Mouse (Mus musculus): ENCODE data around the gene Hist2h2be. TPM values are rescaled to one million over a fixed set of nuclear protein-coding genes. Genes with fewer than 3 reads are reported as not detected.
"Not testable (repeated sequence)": the region's sequence is repeated elsewhere in the genome, so short reads cannot be mapped to it uniquely, and the experiment has no call there.

Gene Hist2h2be
- total RNA-seq, 1 experiment from 2014 or later, result 2.5 TPM

DNA sequence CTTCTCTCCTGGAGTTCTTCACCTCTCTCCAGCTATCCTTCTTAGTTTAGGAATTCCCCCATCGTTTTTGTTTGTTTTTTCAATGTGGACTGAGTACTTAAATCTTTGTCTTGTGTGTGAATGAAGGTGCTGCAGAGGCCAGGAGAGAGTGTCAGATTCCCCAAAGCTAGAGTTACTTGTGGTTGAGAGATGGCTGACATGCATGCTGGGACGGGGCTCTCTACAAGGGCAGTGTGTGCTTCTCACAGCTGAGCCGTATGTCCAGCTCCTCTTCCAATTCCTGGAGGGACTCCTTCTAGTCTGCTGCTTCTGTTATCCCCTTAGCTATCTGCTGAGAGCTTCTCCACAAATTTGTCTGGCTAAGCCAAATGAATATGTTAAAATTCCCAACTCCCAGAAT, 14.9 kb downstream of the Hist2h2be start:
- no peak for ATAC-seq (replicated peaks; ENCODE audit: insufficient number of reproducible peaks, low FRiP score, low TSS enrichment, poor library complexity, severe bottlenecking)

DNA sequence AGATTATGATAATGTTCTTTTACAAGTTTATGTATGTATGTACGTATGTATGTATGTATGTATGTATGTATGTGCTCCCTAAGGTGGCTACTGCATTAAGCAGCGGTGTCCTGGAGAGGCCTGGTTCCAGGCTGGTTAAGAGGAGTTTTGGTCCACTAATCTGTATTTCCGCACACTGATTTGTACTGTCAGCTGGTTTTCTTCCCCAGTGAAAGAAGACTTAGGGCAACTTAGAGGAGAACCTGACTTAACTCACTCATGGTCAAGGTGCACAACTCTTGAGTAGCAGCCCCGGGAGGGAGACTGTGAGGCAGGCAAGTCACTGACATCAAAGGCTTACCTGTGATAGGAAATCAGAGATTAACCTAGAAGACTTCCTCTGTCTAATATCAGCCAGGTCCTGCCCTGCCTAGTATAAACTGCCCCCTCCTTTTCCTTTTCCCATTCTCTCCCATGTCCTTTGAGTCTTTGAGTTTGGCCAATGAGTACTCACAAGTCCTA, 16.0 kb downstream of the Hist2h2be start:
- ATAC-seq (replicated peaks; ENCODE audit: insufficient number of reproducible peaks, low FRiP score, low TSS enrichment, poor library complexity, severe bottlenecking), result no peak

DNA sequence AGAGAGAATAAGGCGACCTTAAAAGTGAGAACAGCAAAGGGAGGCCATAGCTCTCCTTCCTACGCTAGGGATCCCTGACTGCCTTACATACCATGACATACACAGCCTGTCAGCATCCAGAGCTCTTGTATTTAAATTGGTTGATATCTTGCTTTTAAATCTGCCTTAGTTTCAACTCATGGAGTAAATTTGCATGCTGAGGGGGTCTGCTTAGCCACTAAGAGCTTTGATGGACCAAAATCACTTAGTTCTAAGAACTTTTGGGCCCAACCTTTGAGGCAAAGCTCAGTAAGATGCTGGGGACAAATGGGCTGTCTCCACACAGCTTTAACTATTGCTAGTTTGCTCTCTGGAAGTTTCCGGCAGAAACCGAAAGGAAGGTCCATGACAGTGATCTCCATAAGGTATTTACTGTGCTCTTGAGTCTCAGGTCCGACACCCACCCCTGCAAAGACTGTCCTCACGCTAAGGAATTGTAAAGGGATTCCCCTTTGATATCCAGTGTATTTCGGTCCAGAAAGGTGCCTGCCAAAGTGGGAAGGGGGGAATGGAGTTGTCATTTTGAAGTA, 16.5 kb downstream of the Hist2h2be start:
- ATAC-seq (replicated peaks; ENCODE audit: insufficient number of reproducible peaks, low FRiP score, low TSS enrichment, poor library complexity, severe bottlenecking), result no peak

DNA sequence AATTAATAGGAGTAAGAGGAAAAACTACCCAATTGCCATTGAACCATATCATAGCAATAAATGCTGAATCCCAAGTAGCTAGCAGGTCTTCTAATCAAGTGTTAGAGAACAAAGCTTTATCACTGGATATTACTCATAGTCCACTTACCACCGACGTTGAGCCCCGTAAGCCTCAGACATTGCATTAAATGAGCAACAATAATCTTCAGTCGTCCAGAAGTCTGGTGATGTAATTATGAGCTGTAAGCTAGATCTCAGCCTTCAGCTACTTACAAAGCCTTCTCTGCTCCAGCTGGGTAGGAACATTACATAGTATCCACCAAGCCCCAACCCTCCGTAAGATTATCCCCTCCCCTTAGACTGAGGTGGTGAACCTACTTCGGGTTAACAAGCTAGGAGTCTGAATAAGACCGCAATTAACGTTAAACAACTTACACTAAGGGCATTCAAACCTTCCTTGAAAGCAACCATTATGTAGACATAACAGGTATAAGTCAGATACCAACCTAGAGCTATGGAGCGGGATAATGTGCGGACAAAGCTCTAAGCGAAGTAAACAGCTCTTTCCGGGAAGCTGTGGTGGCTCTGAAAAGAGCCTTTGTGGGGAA, 17.1 kb downstream of the Hist2h2be start:
- ATAC-seq (replicated peaks; ENCODE audit: insufficient number of reproducible peaks, low FRiP score, low TSS enrichment, poor library complexity, severe bottlenecking), result no peak

DNA sequence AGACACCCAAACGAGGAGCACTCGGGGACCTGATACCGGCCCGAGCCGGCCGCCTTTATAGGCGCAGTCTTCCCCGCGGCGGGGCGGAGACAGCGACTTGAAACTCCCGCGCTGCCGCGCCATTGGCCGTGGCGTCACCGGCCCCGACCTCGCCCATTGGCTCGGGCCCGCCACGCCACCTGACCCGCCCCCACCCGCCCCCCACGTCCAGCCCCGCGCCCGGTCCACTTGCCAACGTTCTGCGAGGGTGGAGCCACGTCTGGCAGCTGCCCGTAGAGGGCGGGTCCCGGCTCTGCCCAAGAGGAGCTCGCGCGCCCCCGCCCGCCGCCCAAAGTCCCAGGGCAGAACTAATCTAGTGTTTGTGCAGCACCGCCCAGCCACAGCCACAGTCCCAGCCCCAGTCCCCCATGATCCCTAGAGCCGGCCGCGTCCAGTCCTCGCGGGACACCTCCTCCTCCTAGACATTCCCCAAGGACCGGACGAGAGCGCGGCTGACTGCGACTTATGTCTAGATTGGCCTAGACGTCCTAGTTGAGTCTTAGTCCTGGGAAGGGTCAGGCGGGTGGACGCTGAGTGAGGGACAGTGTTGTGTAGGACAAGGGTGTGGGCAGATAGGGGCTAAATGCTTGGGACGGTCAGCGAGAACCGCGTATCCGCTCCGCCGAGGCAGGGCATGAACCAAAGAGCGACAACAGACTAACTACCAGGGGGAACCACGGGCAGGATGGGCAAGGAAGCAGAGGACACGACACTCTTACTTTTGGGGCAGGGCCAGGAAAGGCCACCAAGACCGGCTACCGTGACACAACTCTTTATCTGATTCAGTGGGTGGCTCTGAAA, 18.3 kb downstream of the Hist2h2be start, which contains the start of gene Hist2h3c2:
Hist2h3c2 (minus strand) TSS at position 174 of the 840 bp plus-strand sequence.
- ATAC-seq (replicated peaks; ENCODE audit: insufficient number of reproducible peaks, low FRiP score, low TSS enrichment, poor library complexity, severe bottlenecking), result peak; percentile 80

DNA sequence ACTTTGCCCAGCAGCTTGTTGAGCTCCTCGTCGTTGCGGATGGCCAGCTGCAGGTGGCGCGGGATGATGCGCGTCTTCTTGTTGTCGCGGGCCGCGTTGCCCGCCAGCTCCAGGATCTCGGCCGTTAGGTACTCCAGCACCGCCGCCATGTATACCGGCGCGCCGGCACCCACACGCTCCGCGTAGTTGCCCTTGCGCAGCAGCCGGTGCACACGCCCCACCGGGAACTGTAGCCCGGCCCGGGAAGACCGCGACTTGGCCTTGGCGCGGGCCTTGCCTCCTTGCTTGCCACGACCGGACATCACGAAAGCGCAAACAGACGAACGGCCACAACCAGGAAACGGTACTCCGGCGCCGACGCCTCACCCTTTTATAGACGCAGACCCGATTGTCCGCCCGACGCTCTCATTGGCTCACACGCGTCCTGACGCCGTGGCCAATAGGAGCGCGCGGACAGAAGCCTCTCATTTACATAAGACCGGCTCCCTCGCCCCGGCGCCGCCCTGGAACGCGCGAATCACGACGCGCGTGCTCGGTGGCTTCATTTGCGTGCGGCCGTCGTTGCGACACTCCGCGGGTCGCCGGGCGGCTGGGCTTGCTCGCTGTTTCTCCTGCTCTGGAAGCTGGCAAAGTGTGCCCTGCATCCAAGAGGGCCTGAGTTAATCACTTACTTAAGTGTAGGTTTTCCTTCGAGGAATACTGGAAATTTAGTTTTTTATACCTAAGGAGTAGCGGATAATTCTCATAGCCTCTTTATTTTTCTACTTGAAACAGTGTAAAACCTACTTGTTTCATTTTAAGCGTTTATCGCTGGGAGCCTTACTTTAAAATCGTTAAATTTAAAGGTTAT, 19.3 kb downstream of the Hist2h2be start, which contains the start of gene Hist2h2aa2:
Hist2h2aa2 (minus strand) TSS at position 328 of the 850 bp plus-strand sequence.
- peak; percentile 81 for ATAC-seq (replicated peaks; ENCODE audit: insufficient number of reproducible peaks, low FRiP score, low TSS enrichment, poor library complexity, severe bottlenecking)

DNA sequence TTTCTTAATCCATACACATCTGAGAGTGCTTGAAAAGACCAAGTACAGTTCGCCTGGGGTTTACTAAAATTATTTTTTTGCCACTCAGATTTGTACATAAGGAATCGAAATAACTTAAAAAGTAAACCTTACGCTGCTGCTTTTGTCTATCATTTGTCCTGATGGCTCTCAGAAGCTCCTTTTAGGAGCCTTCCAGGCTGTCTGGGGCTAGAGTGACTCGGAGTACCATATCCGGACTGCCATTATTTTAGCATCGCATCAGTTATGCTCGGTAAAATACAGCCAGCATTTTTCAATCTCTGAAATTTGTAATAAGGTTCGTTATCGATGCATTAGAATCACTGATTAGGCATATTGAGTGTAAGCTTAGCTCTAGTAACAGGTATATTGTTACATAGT, 19.9 kb downstream of the Hist2h2be start:
- ATAC-seq (replicated peaks; ENCODE audit: insufficient number of reproducible peaks, low FRiP score, low TSS enrichment, poor library complexity, severe bottlenecking), result no peak

DNA sequence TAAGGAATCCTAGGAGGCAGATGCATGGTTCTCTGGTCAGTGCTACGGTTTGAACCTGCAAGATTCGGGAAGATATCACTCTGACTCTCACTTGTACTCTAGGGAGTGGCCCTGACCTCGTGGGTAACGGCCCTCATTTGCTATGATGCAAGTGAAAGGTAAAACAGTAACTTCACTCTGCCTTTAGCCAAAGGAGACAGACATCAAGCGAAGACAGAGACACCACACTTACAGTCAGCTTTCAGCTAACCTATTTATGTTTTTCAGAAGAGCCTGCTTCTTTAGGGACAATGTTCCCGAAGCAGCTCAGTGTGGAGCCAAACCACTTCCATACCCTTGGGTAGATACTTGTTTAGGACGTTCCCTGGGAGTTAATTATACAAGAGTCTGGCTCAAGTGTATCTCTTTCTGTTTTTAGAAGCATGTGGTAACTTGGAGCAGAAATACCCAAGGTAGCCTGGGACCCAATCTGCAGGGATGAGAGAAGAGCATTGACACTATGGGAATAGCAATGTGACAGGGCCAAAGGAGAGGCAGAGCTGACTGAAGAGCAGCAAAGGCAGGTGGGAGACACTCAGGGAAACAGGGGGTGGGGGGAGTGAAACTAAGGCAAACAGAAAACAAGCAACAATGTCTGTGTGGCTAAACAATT, 23.1 kb downstream of the Hist2h2be start:
- no peak for ATAC-seq (replicated peaks; ENCODE audit: insufficient number of reproducible peaks, low FRiP score, low TSS enrichment, poor library complexity, severe bottlenecking)

DNA sequence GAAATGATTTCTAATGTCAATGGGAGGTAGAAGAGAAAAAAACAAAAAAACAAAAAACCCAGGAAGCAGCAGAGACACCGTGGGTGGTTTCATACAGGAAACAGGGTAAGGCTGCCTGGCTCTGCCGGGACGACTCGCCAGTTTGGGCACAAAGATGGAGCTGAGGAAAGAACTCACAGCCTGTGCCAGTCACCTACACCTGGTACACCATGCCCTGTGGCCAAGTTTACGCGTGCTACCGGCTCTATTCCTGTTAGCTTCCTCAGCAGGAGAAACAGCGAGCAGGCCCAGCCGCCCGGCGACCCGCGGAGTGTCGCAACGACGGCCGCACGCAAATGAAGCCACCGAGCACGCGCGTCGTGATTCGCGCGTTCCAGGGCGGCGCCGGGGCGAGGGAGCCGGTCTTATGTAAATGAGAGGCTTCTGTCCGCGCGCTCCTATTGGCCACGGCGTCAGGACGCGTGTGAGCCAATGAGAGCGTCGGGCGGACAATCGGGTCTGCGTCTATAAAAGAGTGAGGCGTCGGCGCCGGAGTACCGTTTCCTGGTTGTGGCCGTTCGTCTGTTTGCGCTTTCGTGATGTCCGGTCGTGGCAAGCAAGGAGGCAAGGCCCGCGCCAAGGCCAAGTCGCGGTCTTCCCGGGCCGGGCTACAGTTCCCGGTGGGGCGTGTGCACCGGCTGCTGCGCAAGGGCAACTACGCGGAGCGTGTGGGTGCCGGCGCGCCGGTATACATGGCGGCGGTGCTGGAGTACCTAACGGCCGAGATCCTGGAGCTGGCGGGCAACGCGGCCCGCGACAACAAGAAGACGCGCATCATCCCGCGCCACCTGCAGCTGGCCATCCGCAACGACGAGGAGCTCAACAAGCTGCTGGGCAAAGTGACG, 24.3 kb downstream of the Hist2h2be start, which contains the start of gene Hist2h2aa1:
Hist2h2aa1 (plus strand) TSS at position 495 of the 884 bp plus-strand sequence.
- peak; percentile 85 for ATAC-seq (replicated peaks; ENCODE audit: insufficient number of reproducible peaks, low FRiP score, low TSS enrichment, poor library complexity, severe bottlenecking)

DNA sequence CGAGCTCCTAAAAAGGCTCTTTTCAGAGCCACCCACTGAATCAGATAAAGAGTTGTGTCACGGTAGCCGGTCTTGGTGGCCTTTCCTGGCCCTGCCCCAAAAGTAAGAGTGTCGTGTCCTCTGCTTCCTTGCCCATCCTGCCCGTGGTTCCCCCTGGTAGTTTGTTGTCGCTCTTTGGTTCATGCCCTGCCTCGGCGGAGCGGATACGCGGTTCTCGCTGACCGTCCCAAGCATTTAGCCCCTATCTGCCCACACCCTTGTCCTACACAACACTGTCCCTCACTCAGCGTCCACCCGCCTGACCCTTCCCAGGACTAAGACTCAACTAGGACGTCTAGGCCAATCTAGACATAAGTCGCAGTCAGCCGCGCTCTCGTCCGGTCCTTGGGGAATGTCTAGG, 25.1 kb downstream of the Hist2h2be start:
- ATAC-seq (replicated peaks; ENCODE audit: insufficient number of reproducible peaks, low FRiP score, low TSS enrichment, poor library complexity, severe bottlenecking), result not testable (repeated sequence)

DNA sequence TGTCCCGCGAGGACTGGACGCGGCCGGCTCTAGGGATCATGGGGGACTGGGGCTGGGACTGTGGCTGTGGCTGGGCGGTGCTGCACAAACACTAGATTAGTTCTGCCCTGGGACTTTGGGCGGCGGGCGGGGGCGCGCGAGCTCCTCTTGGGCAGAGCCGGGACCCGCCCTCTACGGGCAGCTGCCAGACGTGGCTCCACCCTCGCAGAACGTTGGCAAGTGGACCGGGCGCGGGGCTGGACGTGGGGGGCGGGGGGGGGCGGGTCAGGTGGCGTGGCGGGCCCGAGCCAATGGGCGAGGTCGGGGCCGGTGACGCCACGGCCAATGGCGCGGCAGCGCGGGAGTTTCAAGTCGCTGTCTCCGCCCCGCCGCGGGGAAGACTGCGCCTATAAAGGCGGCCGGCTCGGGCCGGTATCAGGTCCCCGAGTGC, 25.5 kb downstream of the Hist2h2be start, which contains the start of gene Hist2h3c1:
Hist2h3c1 (plus strand) TSS at position 259 of the 430 bp plus-strand sequence.
- peak; percentile 81 for ATAC-seq (replicated peaks; ENCODE audit: insufficient number of reproducible peaks, low FRiP score, low TSS enrichment, poor library complexity, severe bottlenecking)

DNA sequence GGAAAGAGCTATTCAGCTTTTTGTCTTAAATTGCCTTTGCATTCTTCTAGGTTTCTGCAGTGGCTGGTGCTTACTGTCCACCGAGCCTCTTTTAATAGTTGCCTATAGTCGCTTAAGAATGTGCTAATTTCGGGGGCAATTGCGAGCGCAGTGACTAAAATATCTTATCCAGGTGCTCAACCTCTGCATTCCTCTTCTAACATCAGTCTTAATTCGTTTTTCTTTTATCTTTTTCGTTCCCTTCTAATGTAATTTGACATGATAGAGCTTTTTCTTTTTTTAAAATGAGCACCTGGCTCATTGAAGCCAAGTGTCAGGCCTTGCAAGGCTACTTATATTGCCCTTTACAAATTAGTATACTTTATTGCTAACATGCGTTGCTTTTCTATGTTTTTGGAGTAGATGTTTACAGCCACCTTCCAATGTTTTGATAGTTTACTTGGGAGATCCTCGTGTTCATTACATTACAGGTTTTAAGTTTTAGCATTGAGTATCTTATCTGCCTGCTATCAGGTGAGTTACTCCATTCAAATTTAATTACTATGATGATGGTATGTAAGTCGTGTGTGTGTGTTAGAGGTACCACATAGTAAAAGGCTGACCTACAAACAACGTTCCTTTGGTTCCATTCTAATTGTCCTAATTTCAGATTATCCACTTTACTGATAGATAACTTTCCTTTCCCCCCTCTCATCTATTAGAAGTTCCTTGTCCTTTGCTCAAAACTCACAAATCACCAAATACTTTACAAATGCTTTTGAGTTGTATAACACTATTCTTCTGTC, 26.6 kb downstream of the Hist2h2be start:
- ATAC-seq (replicated peaks; ENCODE audit: insufficient number of reproducible peaks, low FRiP score, low TSS enrichment, poor library complexity, severe bottlenecking), result no peak

DNA sequence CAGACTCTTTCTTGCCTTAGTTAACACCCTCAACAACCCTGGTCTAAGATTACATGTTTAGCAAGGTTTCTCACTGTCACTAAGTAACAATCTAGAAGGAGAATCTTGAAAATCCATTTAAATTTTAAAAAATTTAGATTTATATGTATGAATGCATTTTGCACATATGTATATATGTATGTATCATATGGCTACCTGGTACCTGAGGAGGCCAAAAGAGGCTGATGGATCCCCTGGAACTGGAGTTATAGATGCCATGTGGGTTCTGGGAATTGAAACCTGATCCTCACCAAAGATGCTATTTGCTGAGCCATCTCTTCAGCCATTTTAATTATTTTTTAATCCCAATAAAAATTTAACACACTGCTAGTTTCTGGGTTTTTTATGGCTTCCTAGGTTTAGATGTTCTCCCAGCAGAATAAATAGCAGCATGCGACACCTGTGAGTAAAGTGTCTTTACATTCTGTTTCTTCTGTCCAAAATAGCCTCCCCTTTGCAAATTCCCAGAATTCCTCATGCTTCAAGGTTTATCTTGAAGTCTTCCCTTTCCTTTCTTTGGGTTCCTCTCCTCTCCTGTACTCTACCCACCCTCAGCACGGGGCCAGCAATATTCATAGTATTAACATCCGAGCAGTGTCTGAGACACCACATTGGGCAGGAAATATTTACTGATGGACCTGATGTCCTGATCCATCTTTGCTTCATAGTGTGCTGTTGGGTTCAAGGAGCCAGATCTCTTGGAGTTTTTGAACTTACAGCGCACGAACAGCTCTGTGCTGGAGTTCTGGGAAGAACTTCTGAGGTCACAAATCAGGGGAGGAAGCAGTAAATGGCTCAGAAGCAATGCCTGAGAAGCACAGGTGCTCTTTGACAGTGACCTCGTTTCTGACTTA, 27.5 kb downstream of the Hist2h2be start:
- ATAC-seq (replicated peaks; ENCODE audit: insufficient number of reproducible peaks, low FRiP score, low TSS enrichment, poor library complexity, severe bottlenecking), result no peak

DNA sequence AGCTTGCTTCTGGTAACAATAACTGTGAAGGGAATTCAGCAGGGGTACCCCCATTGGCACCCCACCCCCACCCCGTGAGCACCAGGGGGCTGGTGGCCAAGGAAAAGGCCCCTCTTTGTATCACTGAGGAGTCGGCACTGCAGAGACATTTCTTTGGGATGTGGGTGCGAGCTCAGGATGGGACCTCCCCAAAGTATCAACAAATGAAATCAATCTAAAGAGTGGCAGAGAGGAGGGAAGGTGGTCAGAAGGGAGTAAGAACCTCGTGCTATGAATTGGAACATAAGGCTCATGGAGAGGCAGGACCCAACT, 28.1 kb downstream of the Hist2h2be start:
- ATAC-seq (replicated peaks; ENCODE audit: insufficient number of reproducible peaks, low FRiP score, low TSS enrichment, poor library complexity, severe bottlenecking), result no peak

DNA sequence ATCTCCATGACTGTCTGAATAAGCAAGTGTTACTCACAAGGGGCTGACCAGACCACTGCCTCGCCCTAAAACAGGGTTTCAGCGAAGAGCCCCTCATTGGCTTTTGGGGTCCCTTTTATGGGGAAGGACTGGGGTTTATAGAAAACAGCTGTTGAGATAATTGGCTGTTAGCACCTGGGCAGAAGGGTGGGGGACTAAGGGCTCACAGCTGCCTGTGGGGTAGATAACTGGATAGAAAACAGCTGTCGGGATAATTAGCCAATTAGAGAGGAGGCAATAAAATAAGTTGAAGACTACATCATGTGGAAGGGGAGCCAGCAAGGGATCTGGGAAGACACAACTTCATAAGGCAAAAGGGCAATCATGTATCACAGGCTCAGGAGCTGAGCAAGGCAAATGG, 30.0 kb downstream of the Hist2h2be start:
- no peak for ATAC-seq (replicated peaks; ENCODE audit: insufficient number of reproducible peaks, low FRiP score, low TSS enrichment, poor library complexity, severe bottlenecking)

DNA sequence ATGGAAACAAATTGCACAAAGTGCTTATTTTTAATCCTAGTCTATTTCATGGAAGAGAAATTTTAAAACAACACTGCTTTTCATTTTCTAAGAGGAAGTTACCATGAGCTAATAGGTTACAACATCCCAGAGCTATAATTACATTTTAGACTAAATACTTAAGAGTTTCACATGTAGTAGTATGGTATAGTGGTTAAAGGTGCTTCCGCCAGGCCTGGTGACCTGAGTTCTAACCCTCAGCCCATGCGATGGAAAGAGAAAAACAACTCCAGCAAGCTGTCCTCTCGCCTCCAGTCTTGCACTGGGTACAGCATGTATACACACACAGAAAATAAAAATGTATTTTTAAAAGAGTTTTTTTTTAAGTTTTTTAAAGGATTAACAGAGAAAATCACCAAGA, 30.9 kb downstream of the Hist2h2be start:
- ATAC-seq (replicated peaks; ENCODE audit: insufficient number of reproducible peaks, low FRiP score, low TSS enrichment, poor library complexity, severe bottlenecking), result peak; percentile 86
